Mouse (Mus musculus) lung, postnatal 0 days (tissue): ENCODE measurements around the gene Osbpl10.

Experiments used
- CTCF ChIP-seq: IDR thresholded peaks from 2 replicates; pipeline ENCODE4 v1.5.1; 2016; ENCODE audit warnings: antibody characterized with exemption, mild to moderate bottlenecking
- EP300 ChIP-seq: IDR thresholded peaks from 2 replicates; pipeline ENCODE4 v1.6.1; 2016; ENCODE audit warnings: antibody characterized with exemption, mild to moderate bottlenecking, control low read depth

DNA sequence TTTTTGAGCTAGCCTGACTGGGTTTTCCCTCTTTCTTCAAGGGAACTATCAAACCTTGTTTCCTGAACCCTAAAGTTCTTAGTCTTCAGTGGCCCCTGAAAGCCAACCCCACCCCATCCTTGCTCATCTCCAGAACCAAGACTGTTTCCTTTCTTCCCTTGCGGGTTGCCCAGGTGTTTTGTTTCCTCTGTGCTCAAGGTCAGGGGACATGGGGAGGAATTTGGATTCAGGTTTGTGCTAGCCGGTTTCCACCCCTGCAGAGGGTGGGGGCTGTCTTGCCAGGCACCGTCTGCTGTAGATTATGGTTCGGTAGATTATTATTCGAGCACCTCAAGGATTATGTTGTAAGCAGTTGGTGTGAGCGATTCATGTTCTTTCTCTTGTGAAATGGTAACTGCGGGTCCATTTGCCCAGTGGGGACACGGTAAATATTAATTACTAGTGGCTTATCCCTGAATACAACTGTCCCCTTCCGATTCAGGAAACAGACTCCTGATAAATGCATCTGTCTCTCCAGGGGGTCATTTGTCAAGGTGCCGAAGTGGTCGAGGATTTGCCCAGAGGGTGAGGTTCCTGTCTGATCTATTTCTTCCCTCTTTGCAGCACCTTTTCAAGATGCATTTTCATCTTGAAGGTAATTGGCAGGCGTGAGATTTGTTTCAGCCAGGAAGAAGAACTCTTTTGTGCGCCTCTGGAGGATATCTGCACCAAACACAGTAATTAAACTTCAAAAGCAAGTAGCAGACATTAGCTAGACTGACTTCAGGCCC is 169.4 kb downstream of the Osbpl10 start:
- TF ChIP-seq CTCF (no peak), EP300 (no peak)
